Mouse (Mus musculus) embryo, embryonic 9.5 days (tissue): ENCODE measurements at regions not wholly inside any gene's neighbourhood (a gene's known extent, or its start where the extent isn't known, plus 50 kb on each side); places are given as distances from the start of the nearest gene placed in this dataset.

Source experiments
- DNase-seq: peaks from one replicate; pipeline ENCODE4 v3.0.0-alpha.2; 2017; ENCODE audit errors: extremely low spot score

GRCm38 (mm10) chr4:84218961-84219360 lies 456.1 kb downstream of the Bnc2 start:
- no peak for DNase-seq

GRCm38 (mm10) chr4:84222057-84222717 lies 452.9 kb downstream of the Bnc2 start:
- no peak for DNase-seq

- DNase-seq = no peak
These were observed 452.2 kb downstream of the Bnc2 start for GRCm38 (mm10) chr4:84222805-84223335.

GRCm38 (mm10) chr4:84224556-84224955 lies 450.5 kb downstream of the Bnc2 start:
- no peak for DNase-seq
